Mouse (Mus musculus): ENCODE data around the gene Rxfp2.

Gene Rxfp2

GRCm38 (mm10) chr5:150018656-150019055, at the start of gene Rxfp2:
TSS of gene Rxfp2 (plus strand) at chr5:150018675.
- DNase-seq (ENCODE audit: low spot score in 2 of 2): no peak

- no peak for DNase-seq (ENCODE audit: low spot score in 2 of 2)
Observed at GRCm38 (mm10) chr5:149970261-149970660, 48.2 kb upstream of the Rxfp2 start.

- DNase-seq (ENCODE audit: low spot score in 2 of 2): no peak
Observed at GRCm38 (mm10) chr5:149977027-149977426, 41.4 kb upstream of the Rxfp2 start.

DNA sequence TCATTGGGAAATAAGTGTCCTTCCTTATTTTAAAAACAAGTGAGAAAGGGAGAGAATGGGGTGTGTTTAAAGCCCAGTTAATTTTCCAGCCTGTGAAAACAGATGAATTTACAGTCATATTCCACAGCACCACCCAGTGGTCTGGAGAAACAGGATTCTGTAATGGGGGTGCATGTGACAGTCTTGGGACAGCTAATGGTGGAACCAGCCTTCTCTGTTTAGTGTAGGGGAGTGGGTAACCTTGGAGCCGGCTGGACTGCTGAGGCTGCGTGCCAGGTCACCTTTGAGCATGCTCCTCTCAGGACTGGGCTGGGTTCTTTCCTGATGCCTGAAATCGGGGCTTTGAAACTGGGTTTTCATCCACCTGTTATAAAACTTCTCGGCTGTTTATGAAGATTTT, 34.9 kb upstream of the Rxfp2 start:
- DNase-seq (ENCODE audit: low spot score in 2 of 2): peak in 1 of 2 experiments; percentile 4

GRCm38 (mm10) chr5:149994578-149994977, 23.9 kb upstream of the Rxfp2 start:
- DNase-seq (ENCODE audit: low spot score in 2 of 2): no peak

GRCm38 (mm10) chr5:149996614-149997013, 21.9 kb upstream of the Rxfp2 start:
- no peak for DNase-seq (ENCODE audit: low spot score in 2 of 2)

DNA sequence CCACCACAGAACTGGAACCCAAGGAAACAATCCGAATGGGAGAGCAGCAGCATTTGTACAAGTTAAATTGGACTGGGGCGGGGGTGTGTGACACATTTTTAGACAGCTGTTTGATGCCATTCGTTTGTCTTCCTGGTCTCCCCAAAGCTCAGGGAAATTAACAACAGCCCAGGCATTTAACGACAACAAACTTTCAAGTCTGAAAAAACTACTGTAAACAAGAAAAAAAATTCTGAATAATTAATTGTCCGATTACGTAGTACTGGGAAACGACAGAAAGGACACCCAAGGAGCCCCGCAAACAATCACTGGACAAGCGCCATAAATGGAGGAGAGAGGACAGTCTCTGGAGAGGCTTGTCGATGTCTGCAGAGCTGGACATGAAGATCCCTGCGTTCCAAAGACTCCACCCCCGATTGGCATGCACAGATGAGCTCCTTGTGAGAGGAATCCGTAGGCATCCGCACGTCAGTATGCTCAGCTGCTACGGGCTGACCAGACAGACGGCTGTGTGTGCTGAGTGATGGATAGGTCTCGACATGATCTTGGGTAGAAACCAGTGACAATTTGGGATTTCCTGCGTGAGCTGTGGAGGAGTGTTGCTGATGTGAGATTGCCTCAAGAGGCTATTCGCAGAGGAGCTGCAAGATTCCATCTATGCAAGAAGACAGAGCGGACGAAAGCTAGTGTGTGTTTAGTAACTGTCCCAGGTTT, 21.0 kb upstream of the Rxfp2 start:
- no peak for DNase-seq (ENCODE audit: low spot score in 2 of 2)

DNA sequence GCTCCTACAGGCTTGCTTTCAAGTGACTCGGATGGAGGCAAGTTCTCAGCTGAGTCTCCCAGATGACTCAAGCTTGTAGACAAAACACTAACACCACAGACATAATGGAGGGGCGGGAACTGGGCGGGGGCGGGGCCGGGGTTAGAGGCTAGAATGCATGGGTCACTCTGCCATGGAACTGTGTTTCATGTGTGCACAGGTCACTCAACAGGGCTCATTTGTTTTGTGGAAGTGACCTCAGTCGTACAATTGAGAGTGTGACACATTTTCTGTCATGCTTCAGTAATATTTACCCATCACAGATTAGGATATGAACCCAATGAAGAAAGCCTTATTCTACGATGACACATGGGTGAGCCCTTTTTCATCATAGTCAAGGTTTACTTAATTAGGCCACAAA, 20.2 kb upstream of the Rxfp2 start:
- DNase-seq (ENCODE audit: low spot score in 2 of 2): no peak

- DNase-seq (ENCODE audit: low spot score in 2 of 2): no peak
Observed at GRCm38 (mm10) chr5:150005355-150005754, 13.1 kb upstream of the Rxfp2 start.

DNA sequence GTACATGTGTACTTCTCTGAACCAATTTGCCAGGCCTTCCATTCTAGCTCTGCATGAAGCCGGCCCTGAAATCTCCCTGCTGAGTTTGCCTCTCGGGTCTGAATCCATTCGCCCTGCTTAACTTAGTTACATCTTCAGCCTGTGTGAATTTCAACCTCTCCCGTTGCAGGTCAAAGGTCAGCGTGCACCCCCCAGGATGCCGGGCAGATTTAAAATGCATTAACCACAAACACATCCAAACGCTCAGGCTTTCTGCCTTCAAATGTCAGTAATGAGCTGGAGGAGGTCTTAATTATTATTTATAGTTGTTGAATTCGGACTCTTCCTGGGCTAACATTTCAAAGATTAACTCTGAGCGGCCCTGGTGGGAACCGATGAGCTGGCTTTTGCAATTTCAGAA, 1.6 kb upstream of the Rxfp2 start:
- no peak for DNase-seq (ENCODE audit: low spot score in 2 of 2)

- no peak for DNase-seq (ENCODE audit: low spot score in 2 of 2)
Observed at GRCm38 (mm10) chr5:150017672-150018071, 803 bp upstream of the Rxfp2 start.

DNA sequence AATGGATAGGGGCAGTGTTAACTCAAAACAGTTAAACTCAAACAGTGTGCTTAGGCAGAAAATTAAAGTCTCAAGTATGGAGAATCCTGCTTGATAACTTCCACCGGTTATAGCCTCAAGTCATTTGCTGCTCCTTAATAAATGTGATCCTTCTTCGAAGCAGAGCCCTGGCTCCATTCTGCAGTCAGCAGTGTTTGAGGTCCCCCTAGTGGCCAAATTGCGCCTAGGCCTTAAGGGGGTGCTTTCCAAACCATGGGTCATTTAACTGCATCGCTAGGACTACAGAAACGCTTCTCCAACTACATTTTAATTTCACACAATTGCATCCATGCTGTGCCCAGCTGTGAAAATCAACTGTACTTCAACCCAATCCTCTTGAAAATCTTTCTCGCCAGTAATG, 2.4 kb downstream of the Rxfp2 start:
- peak; percentile 56 for DNase-seq (ENCODE audit: low spot score in 2 of 2)

GRCm38 (mm10) chr5:150021805-150022204, 3.3 kb downstream of the Rxfp2 start:
- DNase-seq (ENCODE audit: low spot score in 2 of 2): no peak

GRCm38 (mm10) chr5:150022556-150022955, 4.1 kb downstream of the Rxfp2 start:
- no peak for DNase-seq (ENCODE audit: low spot score in 2 of 2)

- DNase-seq (ENCODE audit: low spot score in 2 of 2): no peak
Observed at GRCm38 (mm10) chr5:150023476-150023875, 5.0 kb downstream of the Rxfp2 start.

GRCm38 (mm10) chr5:150024188-150024587, 5.7 kb downstream of the Rxfp2 start:
- no peak for DNase-seq (ENCODE audit: low spot score in 2 of 2)

DNA sequence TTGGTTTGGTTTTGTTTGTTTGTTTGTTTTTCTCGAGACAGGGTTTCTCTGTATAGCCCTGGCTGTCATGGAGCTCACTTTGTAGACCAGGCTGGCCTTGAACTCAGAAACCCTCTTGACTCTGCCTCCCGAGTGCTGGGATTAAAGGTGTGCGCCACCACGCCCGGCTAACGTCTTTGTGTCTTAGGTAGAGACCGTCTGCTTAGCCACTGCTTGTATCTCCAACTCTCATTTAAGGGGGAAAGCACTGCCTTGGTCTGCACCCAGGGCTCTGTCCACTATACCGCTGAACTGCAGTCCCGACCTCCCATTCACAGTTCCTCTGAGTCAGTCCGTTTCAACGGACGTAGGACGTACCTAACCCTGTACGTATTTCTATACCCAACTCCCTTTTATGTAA, 6.4 kb downstream of the Rxfp2 start:
- no peak for DNase-seq (ENCODE audit: low spot score in 2 of 2)

DNA sequence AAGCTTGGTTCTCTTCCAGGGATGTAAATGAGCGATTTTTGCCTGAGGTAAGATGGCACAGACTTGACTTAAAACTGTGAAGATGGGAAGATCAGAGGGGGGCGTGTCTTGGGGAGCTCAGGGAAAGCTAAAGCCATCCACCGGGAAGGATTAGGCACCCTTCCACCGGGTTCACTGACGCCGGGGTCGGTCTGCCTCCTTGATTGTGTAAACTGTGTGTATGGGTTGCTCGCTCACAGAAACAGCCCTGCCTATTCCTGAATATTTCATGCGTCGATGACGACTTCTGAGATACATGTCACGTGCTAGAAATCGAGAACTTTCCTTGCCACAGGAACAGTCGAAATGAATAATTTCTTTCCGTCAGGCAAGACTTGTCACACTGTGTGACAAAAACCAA, 6.9 kb downstream of the Rxfp2 start:
- DNase-seq (ENCODE audit: low spot score in 2 of 2): no peak

DNA sequence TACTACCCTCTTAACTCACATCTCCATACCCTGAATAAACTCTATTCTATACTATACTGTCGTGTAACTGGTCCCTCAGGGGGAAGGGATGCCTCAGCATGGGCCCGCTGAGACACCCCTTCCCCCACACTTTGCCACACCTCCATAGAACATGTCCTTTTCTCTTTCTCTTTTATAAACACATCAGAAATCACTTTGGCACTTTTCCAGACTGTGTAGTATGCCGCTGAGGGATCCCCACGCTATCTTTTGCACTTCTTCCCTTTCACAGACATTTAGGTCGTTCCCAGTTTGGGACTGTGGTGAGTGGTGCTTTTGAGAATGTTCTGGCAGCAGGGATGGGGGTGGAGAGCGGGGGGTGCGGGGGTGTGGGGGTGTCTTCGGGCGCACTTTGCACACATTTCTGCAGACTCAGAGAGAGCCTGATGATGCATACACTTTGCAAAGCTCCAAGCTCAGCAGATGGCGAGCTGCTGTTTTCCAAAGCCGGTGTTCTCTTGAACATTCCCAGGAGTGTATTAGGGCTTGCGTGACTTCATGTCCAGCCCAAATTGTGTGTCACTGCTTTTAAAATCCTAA, 8.1 kb downstream of the Rxfp2 start:
- DNase-seq (ENCODE audit: low spot score in 2 of 2): peak in 1 of 2 experiments; percentile 18

GRCm38 (mm10) chr5:150031201-150031600, 12.7 kb downstream of the Rxfp2 start:
- no peak for DNase-seq (ENCODE audit: low spot score in 2 of 2)

DNA sequence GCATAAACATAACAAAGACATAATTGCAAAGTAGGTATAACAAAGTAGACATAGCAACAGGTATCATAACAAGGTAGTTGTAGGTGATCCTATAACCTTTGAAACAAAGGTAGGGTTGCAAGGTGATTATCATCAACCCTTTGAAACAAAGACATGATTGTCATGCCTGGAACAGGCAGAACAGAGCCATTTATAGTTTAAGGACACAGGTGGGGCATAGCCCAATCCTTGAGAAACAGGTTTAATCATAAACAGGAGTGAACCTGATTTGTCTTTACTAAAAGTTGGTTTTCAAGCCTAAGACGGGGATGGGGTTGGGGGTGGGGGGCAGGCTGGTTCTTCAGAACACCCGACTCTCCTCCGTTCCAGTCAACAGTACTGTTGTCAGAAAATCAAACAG, 13.2 kb downstream of the Rxfp2 start:
- DNase-seq (ENCODE audit: low spot score in 2 of 2): no peak

GRCm38 (mm10) chr5:150032075-150032492, 13.6 kb downstream of the Rxfp2 start:
- DNase-seq (ENCODE audit: low spot score in 2 of 2): peak; percentile 63 to 70

DNA sequence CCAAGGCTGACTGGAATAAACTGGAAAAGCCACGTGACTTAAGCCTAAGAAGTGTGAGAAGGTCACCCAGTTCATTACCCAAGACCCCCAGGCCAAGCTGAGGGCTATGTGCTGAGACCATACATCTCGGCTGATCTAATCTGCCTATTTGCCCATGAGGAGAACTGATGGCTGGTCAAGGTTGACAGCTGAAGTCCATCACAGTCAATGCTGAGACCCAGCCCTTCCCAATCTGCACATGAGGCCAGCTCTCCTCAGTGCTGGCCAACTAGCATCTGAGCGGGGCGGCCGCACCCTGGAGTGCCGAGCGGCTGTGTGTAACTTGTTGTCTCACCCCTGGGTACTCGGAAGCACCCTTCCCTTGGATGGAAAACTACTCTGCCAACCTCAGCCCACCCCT, 17.8 kb downstream of the Rxfp2 start:
- DNase-seq (ENCODE audit: low spot score in 2 of 2): peak; percentile 34 to 38

- DNase-seq (ENCODE audit: low spot score in 2 of 2): no peak
Observed at GRCm38 (mm10) chr5:150036918-150037317, 18.4 kb downstream of the Rxfp2 start.

Measured in heart, adult 9 months (tissue).